Mouse (Mus musculus) adrenal gland, postnatal 36 days (tissue): ENCODE measurements around the gene Tm4sf1. TPM values are rescaled to one million over a fixed set of nuclear protein-coding genes. Genes with fewer than 3 reads are reported as not detected.

ENCODE experiments used
- DNase-seq, 2 experiments: peaks; one replicate each; pipeline ENCODE4 v3.0.0; 2021; ENCODE audit warnings: mixed read lengths in 1 of 2
- total RNA-seq, 2 experiments: library from RNA; stranded (reverse); gene quantifications; 2 replicates each; pipeline ENCODE4 v1.2.3; 2021

The Tm4sf1 gene
- total RNA-seq, 2 experiments from 2014 or later = 55.0 to 84.7 TPM

DNA sequence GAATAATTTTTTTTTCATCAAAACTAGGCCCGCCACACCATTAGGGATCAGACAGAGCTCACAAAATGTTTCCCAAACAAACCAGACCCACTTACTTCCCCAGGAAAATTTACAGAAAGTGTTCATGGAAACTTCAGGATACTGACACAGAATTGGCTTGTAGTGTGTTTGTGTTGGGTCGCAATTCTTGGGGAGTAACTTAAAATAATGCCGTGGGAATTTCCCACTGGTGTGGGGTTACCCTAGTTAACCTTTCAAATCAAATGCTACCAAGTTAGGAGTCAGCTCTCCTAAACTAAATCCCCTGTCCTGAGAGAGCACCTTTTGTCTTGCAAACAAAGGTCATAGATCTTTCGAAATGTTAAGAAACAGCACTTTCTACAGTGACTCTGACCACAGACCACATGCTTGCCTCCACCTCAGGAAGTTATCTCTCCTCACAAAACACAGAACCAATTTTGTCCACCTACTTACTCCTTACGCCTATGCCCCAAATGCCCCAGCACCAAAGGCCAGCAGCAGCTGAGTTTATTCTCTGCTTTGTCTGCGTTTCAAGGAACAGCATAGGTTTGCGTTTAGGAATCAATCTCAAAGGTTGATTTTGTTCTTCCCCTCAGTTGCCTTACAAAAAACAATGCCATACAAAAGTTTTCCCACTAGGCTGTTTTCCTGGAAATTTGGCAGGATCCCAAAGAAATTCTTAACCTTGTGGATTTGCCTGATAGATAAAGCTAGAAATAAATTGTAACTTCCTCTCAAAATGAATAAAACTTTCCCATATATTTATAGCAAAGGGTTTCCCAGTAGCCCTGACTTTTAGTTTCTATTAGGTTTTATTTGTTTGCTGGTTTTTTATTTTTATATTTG is 13.7 kb downstream of the Tm4sf1 start:
- no peak for DNase-seq

GRCm38 (mm10) chr3:57287438-57287837 is 14.3 kb downstream of the Tm4sf1 start:
- no peak for DNase-seq

- no peak for DNase-seq
Measured at GRCm38 (mm10) chr3:57278225-57278624, 23.6 kb downstream of the Tm4sf1 start.

- no peak for DNase-seq
Measured at GRCm38 (mm10) chr3:57277453-57277852, 24.3 kb downstream of the Tm4sf1 start.

- no peak for DNase-seq
Measured at GRCm38 (mm10) chr3:57276821-57277220, 25.0 kb downstream of the Tm4sf1 start.

- no peak for DNase-seq
Measured at GRCm38 (mm10) chr3:57268994-57269393, 32.8 kb downstream of the Tm4sf1 start.

GRCm38 (mm10) chr3:57267559-57268173 is 34.1 kb downstream of the Tm4sf1 start:
- peak; percentile 26 to 42 for DNase-seq

DNA sequence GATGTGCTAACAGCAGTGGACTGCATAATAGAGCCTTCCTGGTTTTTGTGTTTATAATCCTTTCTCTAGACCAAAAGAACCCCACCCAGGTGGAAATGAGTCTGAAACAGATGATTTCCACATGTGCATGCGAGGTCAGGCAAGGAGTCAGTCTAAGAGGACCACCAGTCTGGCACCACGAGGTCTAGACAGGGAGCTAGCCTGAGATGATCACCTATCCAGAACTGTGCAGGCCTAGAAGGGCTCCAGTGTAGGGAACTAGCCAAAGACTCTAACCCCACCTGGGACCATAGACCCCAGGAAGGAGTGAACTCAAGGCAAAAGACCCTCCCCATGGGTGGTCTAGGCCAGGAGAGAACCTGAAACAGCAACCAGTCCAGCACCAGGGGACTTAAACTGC is 48.7 kb downstream of the Tm4sf1 start:
- no peak for DNase-seq

GRCm38 (mm10) chr3:57252551-57252950 is 49.2 kb downstream of the Tm4sf1 start:
- DNase-seq = peak; percentile 23 to 25

- DNase-seq = no peak
Measured at GRCm38 (mm10) chr3:57245242-57245641, 56.5 kb downstream of the Tm4sf1 start.

Other genes starting within 250 kb of the Tm4sf1 start
- 1 to 10 TPM in 1 of 2 experiments, under 1 TPM in 1; 0.99 to 2.5 TPM for gene Tm4sf4, start 123.3 kb upstream of the Tm4sf1 start, total RNA-seq